Mouse (Mus musculus): ENCODE data around the gene Ifi35.

GRCm38 (mm10) chr11:101452093-101452774 lies 4.0 kb downstream of the Ifi35 start:
- TF ChIP-seq CTCF (IDR thresholded peaks at IDR 0.05; ENCODE audit: low read depth) (no peak), EP300 (IDR thresholded peaks at IDR 0.05; ENCODE audit: low read depth) (no peak)
